In genomic region chr4:21173019-21173418, GRCm38 (mm10) we compare ENCODE assay signal across 23 mouse cellular contexts.
DNase-seq lines count a peak whose midpoint lies in the region; ATAC-seq and TF ChIP-seq lines count a peak whose summit lies in the region.
"Had no signal": no experiment of that assay in that cellular context is flagged by ENCODE, and none has a peak within 500 bp of the region (broad histone marks: within the 10 kb centered on the region; RNA-seq: fewer than 3 reads in every experiment).

No protein-coding gene starts in this region.

- H3K4me1 ChIP-seq in hindbrain, embryonic 12.5 days, result no peaks in the 10 kb centered on the region
- H3K4me1 ChIP-seq in hindbrain, embryonic 10.5 days (replicated peaks), result no peaks in the 10 kb centered on the region
- H3K4me1 ChIP-seq in hindbrain, embryonic 14.5 days (replicated peaks; ENCODE audit: control insufficient read depth, insufficient read depth, low read length), result no peaks in the 10 kb centered on the region
- no peaks in the 10 kb centered on the region for H3K4me1 ChIP-seq in intestine, postnatal 0 days (replicated peaks; ENCODE audit: control insufficient read depth, insufficient read depth, low read length)
- no peaks in the 10 kb centered on the region for H3K4me1 ChIP-seq in lung, adult 2 months (ENCODE audit: control insufficient read depth, insufficient read depth, low read length)
- H3K4me1 ChIP-seq: embryonic facial prominence, embryonic 15.5 days; forebrain, embryonic 10.5 days; heart, embryonic 13.5 days had no signal

- no peak for TF ChIP-seq POLR2A in brain, embryonic 14.5 days (IDR thresholded peaks at IDR 0.05; ENCODE audit: borderline replicate concordance, extremely low read depth, insufficient read depth, insufficient read length, poor library complexity, severe bottlenecking)
- TF ChIP-seq POLR2A in lung, adult 2 months (IDR thresholded peaks at IDR 0.05; ENCODE audit: borderline replicate concordance, extremely low read depth, low read depth, low read length), result no peak

- no peaks in the 10 kb centered on the region for H3K9me3 ChIP-seq in hindbrain, embryonic 12.5 days (replicated peaks)
- no peaks in the 10 kb centered on the region for H3K9me3 ChIP-seq in hindbrain, embryonic 10.5 days
- H3K9me3 ChIP-seq in hindbrain, embryonic 14.5 days (ENCODE audit: control insufficient read depth, low read length), result no peaks in the 10 kb centered on the region
- H3K9me3 ChIP-seq in intestine, postnatal 0 days (ENCODE audit: control insufficient read depth), result no peaks in the 10 kb centered on the region
- H3K9me3 ChIP-seq: embryonic facial prominence, embryonic 15.5 days; forebrain, embryonic 10.5 days; G1E had no signal

- no peak overlapping the region for H3K4me3 ChIP-seq in hindbrain, embryonic 12.5 days
- H3K4me3 ChIP-seq in hindbrain, embryonic 10.5 days, result no peak overlapping the region
- no peak overlapping the region for H3K4me3 ChIP-seq in hindbrain, embryonic 14.5 days (replicated peaks; ENCODE audit: low read length)
- H3K4me3 ChIP-seq in intestine, postnatal 0 days (ENCODE audit: low read depth, low read length), result no peak overlapping the region
- H3K4me3 ChIP-seq in lung, adult 2 months (replicated peaks; ENCODE audit: extremely low read depth, low read depth, low read length), result no peak overlapping the region
- H3K4me3 ChIP-seq: embryonic facial prominence, embryonic 15.5 days; erythroblast, embryonic 14.5 days; forebrain, embryonic 10.5 days; gastrocnemius, adult 2 months; heart, embryonic 13.5 days had no signal

- H3K4me2 ChIP-seq in hindbrain, embryonic 12.5 days (replicated peaks), result no peak overlapping the region
- H3K4me2 ChIP-seq in hindbrain, embryonic 14.5 days (replicated peaks), result no peak overlapping the region
- H3K4me2 ChIP-seq in intestine, postnatal 0 days (replicated peaks; ENCODE audit: low read depth), result no peak overlapping the region
- H3K4me2 ChIP-seq: embryonic facial prominence, embryonic 15.5 days; heart, embryonic 13.5 days had no signal

- H3K27ac ChIP-seq in hindbrain, embryonic 12.5 days, result no peak overlapping the region
- no peak overlapping the region for H3K27ac ChIP-seq in hindbrain, embryonic 10.5 days
- H3K27ac ChIP-seq in hindbrain, embryonic 14.5 days, result no peak overlapping the region
- H3K27ac ChIP-seq in intestine, postnatal 0 days (ENCODE audit: low read depth, low read length), result no peak overlapping the region
- H3K27ac ChIP-seq: embryonic facial prominence, embryonic 15.5 days; forebrain, embryonic 10.5 days; gastrocnemius, adult 2 months; heart, embryonic 13.5 days had no signal

- TF ChIP-seq CTCF in brain, embryonic 14.5 days (IDR thresholded peaks at IDR 0.05; ENCODE audit: borderline replicate concordance, extremely low read depth, insufficient read depth, insufficient read length), result no peak
- no peak for TF ChIP-seq CTCF in intestine, postnatal 0 days (IDR thresholded peaks at IDR 0.05; ENCODE audit: low read depth)
- TF ChIP-seq CTCF in lung, adult 2 months (IDR thresholded peaks at IDR 0.05; ENCODE audit: insufficient read depth, low read length), result no peak

- H3K36me3 ChIP-seq in hindbrain, embryonic 12.5 days, result no peaks in the 10 kb centered on the region
- H3K36me3 ChIP-seq in hindbrain, embryonic 10.5 days, result no peaks in the 10 kb centered on the region
- no peaks in the 10 kb centered on the region for H3K36me3 ChIP-seq in hindbrain, embryonic 14.5 days (replicated peaks; ENCODE audit: control insufficient read depth, insufficient read depth)
- H3K36me3 ChIP-seq in intestine, postnatal 0 days (ENCODE audit: control insufficient read depth, insufficient read depth), result no peaks in the 10 kb centered on the region
- H3K36me3 ChIP-seq: embryonic facial prominence, embryonic 15.5 days; forebrain, embryonic 10.5 days; G1E; heart, embryonic 13.5 days had no signal

- no peak overlapping the region for H3K9ac ChIP-seq in hindbrain, embryonic 12.5 days
- no peak overlapping the region for H3K9ac ChIP-seq in hindbrain, embryonic 14.5 days
- H3K9ac ChIP-seq in intestine, postnatal 0 days (ENCODE audit: low read depth, low read length), result no peak overlapping the region
- H3K9ac ChIP-seq: embryonic facial prominence, embryonic 15.5 days; heart, embryonic 13.5 days had no signal

- no peak for DNase-seq in hindbrain, embryonic 10.5 days (ENCODE audit: low spot score)
- DNase-seq in brain, embryonic 14.5 days (ENCODE audit: low read depth), result peak; percentile 51
- peak; percentile 27 for DNase-seq in hindbrain, embryonic 14.5 days (ENCODE audit: low spot score)
- peak; percentile 6 for DNase-seq in mesoderm, embryonic 11.5 days (ENCODE audit: low read depth, low spot score)
- DNase-seq in lung, postnatal 14 days, result no peak
- no peak for DNase-seq in lung, adult 2 months
- DNase-seq: adrenal gland, adult 8-10 months; adrenal gland, postnatal 36 days; cerebellum, adult 11 months; cerebellum, adult 8-10 months; cerebellum, postnatal 14 days; embryo, embryonic 11 days; gastrocnemius, adult 2 months; gastrocnemius, postnatal 25 days; heart, postnatal 36 days had no signal

- 0 out of 2 replicates have a peak, but pooled peaks have one; percentile 38 for ATAC-seq in hindbrain, embryonic 12.5 days (ENCODE audit: low FRiP score)
- peak; percentile 59; the same call in 1 of the 2 replicates for ATAC-seq in hindbrain, embryonic 14.5 days (ENCODE audit: low FRiP score)
- ATAC-seq in intestine, postnatal 0 days, result no peak
- ATAC-seq: CD4-positive, CD25-positive, alpha-beta regulatory T cell, adult 4 months had no signal

- 89% methylated on average over 1 of the region's 1 CpGs for WGBS in hindbrain, embryonic 12.5 days
- WGBS in hindbrain, embryonic 10.5 days, result 92% methylated on average over 1 of the region's 1 CpGs
- WGBS in hindbrain, embryonic 14.5 days, result 71% methylated on average over 1 of the region's 1 CpGs
- 90% methylated on average over 1 of the region's 1 CpGs for WGBS in intestine, postnatal 0 days
- 92% methylated on average over 1 of the region's 1 CpGs for WGBS in lung, adult 2 months

- no peaks in the 10 kb centered on the region for H3K27me3 ChIP-seq in hindbrain, embryonic 12.5 days
- no peaks in the 10 kb centered on the region for H3K27me3 ChIP-seq in hindbrain, embryonic 10.5 days (ENCODE audit: insufficient read depth, poor library complexity, severe bottlenecking)
- no peaks in the 10 kb centered on the region for H3K27me3 ChIP-seq in hindbrain, embryonic 14.5 days (ENCODE audit: control insufficient read depth, insufficient read depth, low read length)
- no peaks in the 10 kb centered on the region for H3K27me3 ChIP-seq in intestine, postnatal 0 days (replicated peaks; ENCODE audit: control insufficient read depth, insufficient read depth, low read length)
- H3K27me3 ChIP-seq: embryonic facial prominence, embryonic 15.5 days; heart, embryonic 13.5 days had no signal

Comparison
In these comparisons a context has a peak if more than half of its experiments do, and no peak if none do; other contexts are left out.
1. DNase-seq: peak in brain, embryonic 14.5 days (single experiment), hindbrain, embryonic 14.5 days (single experiment) and mesoderm, embryonic 11.5 days (single experiment); none in hindbrain, embryonic 10.5 days (single experiment), lung, postnatal 14 days (single experiment) and lung, adult 2 months (single experiment).